Mouse (Mus musculus): ENCODE data around the gene A730071L15Rik. TPM values are rescaled to one million over a fixed set of nuclear protein-coding genes. Genes with fewer than 3 reads are reported as not detected.

A730071L15Rik gene
- polyA plus RNA-seq, 1 experiment from 2014 or later = 0.11 TPM

DNA sequence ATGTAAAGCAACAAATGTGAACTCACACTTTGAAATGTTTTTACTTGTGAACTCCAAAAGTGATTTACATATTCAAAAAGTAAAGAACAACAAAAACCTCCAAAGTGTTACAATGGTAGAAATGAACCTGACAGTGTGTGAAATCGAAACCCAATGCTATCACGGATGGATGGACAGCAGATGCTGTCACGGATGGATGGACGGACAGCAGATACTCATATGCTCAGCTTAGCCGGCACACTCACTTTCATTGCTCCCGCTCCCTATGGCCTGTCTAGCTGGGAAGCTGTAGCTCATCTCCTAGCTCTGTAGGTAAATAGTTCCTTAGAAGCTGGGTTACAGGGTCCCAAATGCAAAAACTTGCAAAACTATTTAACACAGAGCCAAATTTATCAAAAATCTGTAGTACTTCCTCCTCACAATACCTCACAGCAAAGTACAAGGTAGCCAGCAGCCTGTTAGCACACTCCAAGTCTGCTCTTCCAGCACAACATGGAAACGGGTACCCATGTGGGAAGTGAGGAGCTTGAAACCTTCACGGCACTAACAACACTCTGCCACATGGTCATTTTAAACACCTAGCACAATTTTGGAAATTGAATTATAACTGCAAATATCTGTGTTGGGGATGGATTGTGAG lies 21.9 kb upstream of the A730071L15Rik start:
- Histone ChIP-seq H3K4me1 (replicated peaks; ENCODE audit: control insufficient read depth, insufficient read depth, low read length) (peaks cover 23% of the 10 kb centered on the region), H3K36me3 (ENCODE audit: control insufficient read depth, insufficient read depth, low read length) (no peaks in the 10 kb centered on the region), H3K9ac (ENCODE audit: low read depth, low read length) (no peak overlapping the region), H3K27ac (ENCODE audit: low read depth, low read length) (no peak overlapping the region), H3K4me3 (ENCODE audit: low read depth, low read length) (no peak overlapping the region), H3K27me3 (replicated peaks; ENCODE audit: control insufficient read depth, insufficient read depth, low read length) (no peaks in the 10 kb centered on the region), H3K9me3 (ENCODE audit: control insufficient read depth, low read length) (no peaks in the 10 kb centered on the region), H3K4me2 (no peak overlapping the region)
- WGBS = 82% methylated on average over 8 of the region's 8 CpGs
- ATAC-seq (replicated peaks; ENCODE audit: low FRiP score) (no peak), DNase-seq (ENCODE audit: low spot score) (no peak)

DNA sequence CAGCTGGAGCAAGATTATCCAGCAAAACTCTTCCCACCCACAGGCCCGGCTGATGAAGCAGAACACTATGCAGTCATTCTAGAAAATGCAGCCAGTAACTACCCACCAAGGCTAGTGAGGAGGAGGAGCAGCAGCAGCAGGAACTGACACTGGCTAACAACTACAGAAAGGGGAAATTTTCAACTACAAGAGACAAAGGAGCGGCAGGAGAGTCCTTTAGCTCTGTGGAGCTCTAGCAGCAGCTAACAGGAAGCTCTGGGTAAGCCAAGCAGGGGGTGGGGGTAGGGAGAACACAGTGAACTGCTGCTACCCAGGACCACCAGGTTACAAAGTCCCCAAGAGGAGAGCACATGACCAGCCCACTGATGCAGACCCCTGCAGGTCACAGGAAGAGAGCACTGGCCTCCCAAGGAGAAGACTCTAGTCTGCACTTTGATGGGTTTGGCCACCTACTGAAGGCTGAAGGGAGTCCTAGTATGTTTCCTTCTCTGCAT lies 21.1 kb upstream of the A730071L15Rik start:
- no peaks in the 10 kb centered on the region for H3K9me3 ChIP-seq (ENCODE audit: control insufficient read depth, low read length)
- H3K27me3 ChIP-seq (replicated peaks; ENCODE audit: control insufficient read depth, insufficient read depth, low read length) = no peaks in the 10 kb centered on the region
- peaks cover 23% of the 10 kb centered on the region for H3K4me1 ChIP-seq (replicated peaks; ENCODE audit: control insufficient read depth, insufficient read depth, low read length)
- ATAC-seq (replicated peaks; ENCODE audit: low FRiP score) (no peak), DNase-seq (ENCODE audit: low spot score) (no peak)
- H3K36me3 ChIP-seq (ENCODE audit: control insufficient read depth, insufficient read depth, low read length) = no peaks in the 10 kb centered on the region
- peak overlapping the region; percentile 32; the same call in 1 of the 2 replicates for H3K27ac ChIP-seq (ENCODE audit: low read depth, low read length)
- H3K9ac ChIP-seq (ENCODE audit: low read depth, low read length) = peak overlapping the region; percentile 25; the same call in 1 of the 2 replicates
- WGBS = 26% methylated on average over 2 of the region's 2 CpGs
- H3K4me2 ChIP-seq = peak overlapping the region; percentile 20
- H3K4me3 ChIP-seq (ENCODE audit: low read depth, low read length) = no peak overlapping the region

DNA sequence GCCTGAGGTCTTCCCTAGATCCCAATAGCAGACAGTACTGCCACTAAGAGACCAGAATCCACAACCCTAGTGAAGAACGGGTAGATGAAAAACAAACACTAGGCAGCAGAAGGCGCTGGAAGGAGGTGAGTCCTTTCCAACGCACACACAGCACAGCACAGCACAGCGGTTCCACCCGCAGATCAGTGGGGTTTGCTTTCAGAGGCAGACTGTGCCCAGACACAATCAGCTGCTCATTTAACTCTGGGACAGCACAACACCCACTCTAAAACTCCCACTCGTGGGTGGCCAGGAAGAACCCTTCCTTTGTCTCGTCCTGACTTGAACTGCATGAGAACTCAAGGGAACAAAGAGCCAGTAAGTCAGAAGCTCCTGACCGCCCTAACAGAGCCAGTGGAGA lies 20.6 kb upstream of the A730071L15Rik start:
- H3K9me3 ChIP-seq (ENCODE audit: control insufficient read depth, low read length) = no peaks in the 10 kb centered on the region
- DNase-seq (ENCODE audit: low spot score) (no peak), ATAC-seq (replicated peaks; ENCODE audit: low FRiP score) (no peak)
- no peaks in the 10 kb centered on the region for H3K27me3 ChIP-seq (replicated peaks; ENCODE audit: control insufficient read depth, insufficient read depth, low read length)
- H3K27ac ChIP-seq (ENCODE audit: low read depth, low read length) = peak overlapping the region; percentile 32; the same call in 1 of the 2 replicates
- no peak overlapping the region for H3K4me3 ChIP-seq (ENCODE audit: low read depth, low read length)
- peak overlapping the region; percentile 20 for H3K4me2 ChIP-seq
- peak overlapping the region; percentile 25; the same call in 1 of the 2 replicates for H3K9ac ChIP-seq (ENCODE audit: low read depth, low read length)
- H3K36me3 ChIP-seq (ENCODE audit: control insufficient read depth, insufficient read depth, low read length) = no peaks in the 10 kb centered on the region
- 19% methylated on average over 8 of the region's 8 CpGs for WGBS
- peaks cover 27% of the 10 kb centered on the region for H3K4me1 ChIP-seq (replicated peaks; ENCODE audit: control insufficient read depth, insufficient read depth, low read length)

DNA sequence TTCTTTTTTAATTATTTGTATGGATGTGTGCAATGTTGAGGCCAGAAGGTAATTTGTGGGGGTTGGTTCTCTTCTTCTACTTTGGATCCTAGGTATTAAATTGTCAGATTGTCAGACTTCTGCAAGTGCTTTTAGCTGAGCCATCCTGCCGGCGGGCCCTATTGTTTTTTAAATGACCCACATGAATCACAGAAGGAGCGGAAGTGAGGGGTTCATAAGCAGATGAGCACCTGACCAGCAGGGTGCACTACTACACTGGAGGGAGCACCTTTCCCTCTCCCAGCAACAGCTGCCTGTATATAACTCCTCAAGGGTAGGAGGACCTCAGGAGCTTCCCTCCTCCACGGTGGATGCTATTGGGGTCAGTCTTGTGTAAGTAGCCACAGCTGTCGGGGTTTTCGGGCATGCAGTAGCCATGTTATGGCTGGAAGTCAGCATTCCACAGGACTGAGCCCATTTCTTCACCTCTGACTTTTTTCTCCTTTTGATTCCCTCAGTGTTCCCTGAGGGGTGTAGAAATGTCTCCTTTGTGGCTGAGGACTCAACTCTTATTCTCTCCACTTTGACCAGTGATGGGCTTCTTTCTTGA lies 18.9 kb upstream of the A730071L15Rik start:
- Histone ChIP-seq H3K4me1 (replicated peaks; ENCODE audit: control insufficient read depth, insufficient read depth, low read length) (peaks cover 33% of the 10 kb centered on the region), H3K27ac (ENCODE audit: low read depth, low read length) (no peak overlapping the region), H3K9ac (ENCODE audit: low read depth, low read length) (no peak overlapping the region), H3K4me2 (no peak overlapping the region), H3K27me3 (replicated peaks; ENCODE audit: control insufficient read depth, insufficient read depth, low read length) (no peaks in the 10 kb centered on the region), H3K4me3 (ENCODE audit: low read depth, low read length) (no peak overlapping the region), H3K36me3 (ENCODE audit: control insufficient read depth, insufficient read depth, low read length) (no peaks in the 10 kb centered on the region), H3K9me3 (ENCODE audit: control insufficient read depth, low read length) (no peaks in the 10 kb centered on the region)
- WGBS = 61% methylated on average over 6 of the region's 6 CpGs
- ATAC-seq (replicated peaks; ENCODE audit: low FRiP score) (no peak), DNase-seq (ENCODE audit: low spot score) (no peak)

DNA sequence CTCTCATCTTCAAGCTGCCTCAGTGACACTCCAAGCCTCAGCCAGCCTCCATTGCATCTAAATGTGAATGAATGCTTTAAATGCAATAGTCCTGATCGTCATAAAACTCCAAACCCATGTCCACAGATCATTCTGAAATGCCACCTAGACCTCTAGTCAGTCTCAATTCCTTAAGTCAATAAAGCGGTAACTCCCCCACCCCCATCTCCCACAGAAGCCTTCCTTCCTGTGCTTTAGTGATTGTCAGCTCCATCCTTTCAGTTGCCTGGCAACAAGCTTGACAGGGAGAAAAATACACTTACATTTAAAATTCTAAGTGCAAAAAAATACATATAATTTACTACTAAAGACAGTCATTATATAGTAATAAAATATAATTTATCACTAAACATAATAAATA lies 16.6 kb upstream of the A730071L15Rik start:
- Histone ChIP-seq H3K4me3 (ENCODE audit: low read depth, low read length) (no peak overlapping the region), H3K9me3 (ENCODE audit: control insufficient read depth, low read length) (no peaks in the 10 kb centered on the region), H3K27me3 (replicated peaks; ENCODE audit: control insufficient read depth, insufficient read depth, low read length) (no peaks in the 10 kb centered on the region), H3K4me2 (no peak overlapping the region), H3K27ac (ENCODE audit: low read depth, low read length) (no peak overlapping the region), H3K4me1 (replicated peaks; ENCODE audit: control insufficient read depth, insufficient read depth, low read length) (peaks cover 33% of the 10 kb centered on the region), H3K9ac (ENCODE audit: low read depth, low read length) (no peak overlapping the region), H3K36me3 (ENCODE audit: control insufficient read depth, insufficient read depth, low read length) (no peaks in the 10 kb centered on the region)
- WGBS = 77% methylated on average over 2 of the region's 2 CpGs
- DNase-seq (ENCODE audit: low spot score) (no peak), ATAC-seq (replicated peaks; ENCODE audit: low FRiP score) (no peak)

DNA sequence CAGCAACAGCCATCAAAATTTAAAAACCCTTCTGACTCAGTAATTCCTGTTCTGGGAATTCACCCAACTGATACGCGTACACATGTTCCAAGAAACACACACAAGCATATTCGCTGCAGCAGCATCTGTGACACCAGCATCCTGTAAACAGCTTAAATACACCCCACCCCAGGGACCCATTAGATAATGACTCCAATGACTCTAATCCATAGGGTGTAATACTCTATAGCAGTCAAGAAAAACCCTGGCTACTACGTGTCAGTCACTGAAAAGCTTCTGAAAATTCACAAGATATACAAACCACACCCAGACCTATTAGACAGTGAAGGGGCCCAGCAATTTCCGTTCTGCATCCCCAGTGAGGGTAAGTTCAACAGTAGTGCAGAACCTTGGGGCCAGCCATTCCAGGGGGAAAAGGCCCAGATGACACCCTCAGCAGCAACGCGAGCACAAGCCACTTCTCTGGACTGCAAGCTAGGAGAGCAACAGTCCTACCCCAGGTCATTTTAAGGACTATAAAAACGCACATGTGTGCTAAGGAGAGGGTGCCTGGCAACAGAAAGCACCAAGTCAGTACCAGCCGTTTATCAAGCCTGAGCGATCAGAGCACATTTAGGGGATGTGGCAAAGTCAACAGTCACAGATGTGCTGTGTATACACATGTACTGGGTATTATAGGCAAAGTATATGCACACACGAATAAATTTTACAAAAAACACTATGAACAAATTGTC lies 15.5 kb upstream of the A730071L15Rik start:
- Histone ChIP-seq H3K27me3 (replicated peaks; ENCODE audit: control insufficient read depth, insufficient read depth, low read length) (no peaks in the 10 kb centered on the region), H3K4me3 (ENCODE audit: low read depth, low read length) (no peak overlapping the region), H3K4me1 (replicated peaks; ENCODE audit: control insufficient read depth, insufficient read depth, low read length) (peaks cover 25% of the 10 kb centered on the region), H3K9me3 (ENCODE audit: control insufficient read depth, low read length) (no peaks in the 10 kb centered on the region), H3K9ac (ENCODE audit: low read depth, low read length) (0 out of 2 replicates have a peak overlapping the region, but pooled peaks have one; percentile 31), H3K4me2 (peak overlapping the region; percentile 40), H3K36me3 (ENCODE audit: control insufficient read depth, insufficient read depth, low read length) (peaks cover 4% of the 10 kb centered on the region; the same call in 1 of the 2 replicates), H3K27ac (ENCODE audit: low read depth, low read length) (peak overlapping the region; percentile 54)
- ATAC-seq (replicated peaks; ENCODE audit: low FRiP score) = peak; percentile 62
- DNase-seq (ENCODE audit: low spot score) = no peak
- WGBS = 57% methylated on average over 11 of the region's 11 CpGs

DNA sequence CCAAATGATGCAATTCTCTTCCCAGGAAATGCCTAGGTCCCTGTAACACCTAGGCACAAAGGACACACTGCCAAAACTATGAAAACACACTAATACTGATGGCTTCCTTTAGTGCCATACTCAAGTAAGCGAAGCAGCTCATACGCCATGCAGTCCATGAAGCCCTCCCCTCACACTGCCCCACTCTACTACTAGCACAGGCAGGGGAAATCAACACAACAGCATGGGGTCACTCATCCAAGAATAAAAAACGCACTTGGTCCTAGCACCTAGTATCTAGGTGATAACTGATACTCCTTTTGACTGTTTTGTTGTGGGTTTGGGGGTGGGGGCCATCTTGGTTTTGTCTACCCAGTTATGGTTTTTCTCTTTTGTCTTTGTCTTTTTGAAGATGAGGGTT lies 12.4 kb upstream of the A730071L15Rik start:
- peaks cover 18% of the 10 kb centered on the region for H3K4me1 ChIP-seq (replicated peaks; ENCODE audit: control insufficient read depth, insufficient read depth, low read length)
- no peak overlapping the region for H3K4me2 ChIP-seq
- WGBS = 84% methylated on average over 3 of the region's 3 CpGs
- no peak for DNase-seq (ENCODE audit: low spot score)
- H3K9me3 ChIP-seq (ENCODE audit: control insufficient read depth, low read length) = no peaks in the 10 kb centered on the region
- H3K4me3 ChIP-seq (ENCODE audit: low read depth, low read length) = no peak overlapping the region
- no peak for ATAC-seq (replicated peaks; ENCODE audit: low FRiP score)
- H3K36me3 ChIP-seq (ENCODE audit: control insufficient read depth, insufficient read depth, low read length) = peaks cover 4% of the 10 kb centered on the region; the same call in 1 of the 2 replicates
- no peaks in the 10 kb centered on the region for H3K27me3 ChIP-seq (replicated peaks; ENCODE audit: control insufficient read depth, insufficient read depth, low read length)
- no peak overlapping the region for H3K9ac ChIP-seq (ENCODE audit: low read depth, low read length)
- no peak overlapping the region for H3K27ac ChIP-seq (ENCODE audit: low read depth, low read length)

DNA sequence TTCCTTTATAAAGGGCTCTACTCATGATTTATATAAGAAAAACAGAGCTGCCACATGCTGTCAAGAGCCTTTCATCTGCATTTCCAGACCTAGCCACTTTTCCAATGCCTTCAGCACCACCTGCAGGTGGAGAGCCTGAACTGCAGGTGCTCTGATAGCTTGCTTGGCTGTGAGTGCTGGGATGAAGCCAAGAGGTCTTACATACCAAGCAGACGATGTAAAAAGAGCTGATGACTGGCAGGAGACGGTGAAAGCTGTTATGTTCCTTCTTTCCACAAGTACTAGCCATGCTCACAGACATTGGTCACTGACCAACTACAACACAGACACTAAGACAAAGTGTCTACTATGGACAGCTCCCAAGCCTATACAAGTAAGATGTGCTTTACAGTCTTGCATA lies 12.0 kb upstream of the A730071L15Rik start:
- 15% methylated on average over 2 of the region's 2 CpGs for WGBS

More for the DNA sequence above, 12.0 kb upstream of the A730071L15Rik start:
- H3K4me3 ChIP-seq (ENCODE audit: low read depth, low read length) = no peak overlapping the region
- H3K27ac ChIP-seq (ENCODE audit: low read depth, low read length) = no peak overlapping the region
- peak; percentile 74 for DNase-seq (ENCODE audit: low spot score)
- peaks cover 18% of the 10 kb centered on the region for H3K4me1 ChIP-seq (replicated peaks; ENCODE audit: control insufficient read depth, insufficient read depth, low read length)
- H3K9me3 ChIP-seq (ENCODE audit: control insufficient read depth, low read length) = no peaks in the 10 kb centered on the region
- ATAC-seq (replicated peaks; ENCODE audit: low FRiP score) = peak; percentile 47; the same call in 1 of the 2 replicates
- H3K36me3 ChIP-seq (ENCODE audit: control insufficient read depth, insufficient read depth, low read length) = peaks cover 8% of the 10 kb centered on the region; the same call in 1 of the 2 replicates
- H3K4me2 ChIP-seq = no peak overlapping the region
- no peaks in the 10 kb centered on the region for H3K27me3 ChIP-seq (replicated peaks; ENCODE audit: control insufficient read depth, insufficient read depth, low read length)
- H3K9ac ChIP-seq (ENCODE audit: low read depth, low read length) = no peak overlapping the region

All from liver, embryonic 11.5 days (tissue).